Mouse (Mus musculus): Measurements from ENCODE around the gene Serpina3f.
A peak's percentile ranks its signal among the peaks of the same experiment; 100 is the strongest.
"Not testable (repeated sequence)": the region's sequence is repeated elsewhere in the genome, so short reads cannot be mapped to it uniquely, and the experiment has no call there.

The Serpina3f gene

DNA sequence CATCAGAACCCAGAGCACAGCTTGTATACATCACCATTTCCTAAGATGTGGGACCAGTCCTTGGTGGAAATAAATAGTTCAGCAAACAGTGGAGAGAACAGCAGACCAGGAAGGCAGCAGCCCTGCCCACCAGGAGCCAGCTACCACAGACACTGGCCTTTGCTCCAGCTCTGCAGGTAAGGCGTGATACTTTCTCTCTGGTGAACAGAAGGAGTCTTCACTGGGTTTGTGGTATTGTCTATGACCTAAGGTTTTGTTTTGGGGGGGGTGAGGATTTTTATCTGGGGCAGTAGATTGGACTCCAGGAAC lies at the start of gene Serpina3f:
Serpina3f (plus strand) TSS at position 100 of the 309 bp plus-strand sequence.
- no peak for DNase-seq (ENCODE audit: low read depth, low spot score)

GRCm38 (mm10) chr12:104174747-104175146 lies 39.6 kb upstream of the Serpina3f start:
- no peak for DNase-seq (ENCODE audit: low read depth, low spot score)

GRCm38 (mm10) chr12:104175636-104176035 lies 38.7 kb upstream of the Serpina3f start:
- DNase-seq (ENCODE audit: low read depth, low spot score): no peak

DNA sequence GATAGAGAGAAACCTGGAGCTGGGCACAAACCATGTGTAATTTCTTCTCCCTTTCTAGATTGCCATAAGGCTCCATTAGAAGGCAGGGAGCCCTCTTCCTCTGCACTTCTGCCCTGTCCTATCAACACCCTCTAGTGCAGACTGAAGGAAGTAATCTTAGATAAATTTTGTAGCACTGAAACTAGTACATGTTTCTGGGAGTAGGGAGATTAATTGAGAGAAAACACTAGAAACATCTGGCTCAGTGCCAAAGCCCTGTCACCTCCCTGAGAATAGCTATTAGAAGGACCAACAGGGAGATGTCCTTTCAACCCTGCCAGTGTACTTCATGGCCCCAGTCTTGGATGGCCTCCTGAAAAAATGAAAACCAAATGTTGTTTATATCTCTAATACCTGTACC lies 35.8 kb upstream of the Serpina3f start:
- no peak for DNase-seq (ENCODE audit: low read depth, low spot score)

- DNase-seq (ENCODE audit: low read depth, low spot score): no peak
These were observed 35.4 kb upstream of the Serpina3f start for GRCm38 (mm10) chr12:104178987-104179386.

DNA sequence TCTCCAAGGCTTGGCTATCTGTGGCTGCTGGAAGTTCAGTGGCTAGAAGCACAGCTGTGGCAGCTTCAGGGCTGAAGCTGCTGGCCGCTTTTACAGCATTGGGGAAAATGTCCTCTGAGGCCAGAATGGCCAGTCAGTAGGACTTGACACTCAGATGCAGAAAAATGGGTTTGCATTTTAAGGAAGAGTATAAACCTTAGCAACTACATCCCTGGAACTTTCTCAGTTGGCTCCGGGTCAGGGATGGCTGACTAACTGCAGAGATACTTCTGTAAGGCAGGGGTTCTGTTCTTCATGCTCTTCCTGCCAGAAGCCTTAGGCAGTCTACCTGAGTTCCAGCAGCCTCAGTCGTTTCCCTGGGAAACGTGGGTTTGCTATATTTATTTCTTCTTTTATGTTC lies 29.3 kb upstream of the Serpina3f start:
- no peak for DNase-seq (ENCODE audit: low read depth, low spot score)

- DNase-seq (ENCODE audit: low read depth, low spot score): no peak
These were observed 28.2 kb upstream of the Serpina3f start for GRCm38 (mm10) chr12:104186041-104186581.

DNA sequence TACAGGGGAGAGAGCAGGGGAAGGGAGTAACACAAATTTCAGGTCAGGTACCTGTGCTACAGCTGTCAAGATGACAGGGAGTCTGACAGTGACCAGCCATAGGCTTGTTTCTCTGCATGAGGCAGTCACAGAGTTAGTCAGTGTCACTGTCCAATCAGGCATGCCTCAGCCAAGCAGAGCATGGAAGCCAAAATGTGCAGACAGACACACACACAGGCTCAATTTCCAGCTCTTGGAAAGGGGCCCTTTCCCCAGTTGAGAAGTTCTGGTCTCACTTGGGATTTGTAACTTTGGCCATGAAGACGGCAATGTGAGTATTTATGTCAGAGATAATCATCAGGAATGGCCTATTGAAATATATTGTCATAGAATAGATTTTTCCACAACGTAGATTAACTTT lies 25.1 kb upstream of the Serpina3f start:
- no peak for DNase-seq (ENCODE audit: low read depth, low spot score)

- no peak for DNase-seq (ENCODE audit: low read depth, low spot score)
These were observed 23.5 kb upstream of the Serpina3f start for GRCm38 (mm10) chr12:104190852-104191251.

GRCm38 (mm10) chr12:104209149-104209548 lies 5.2 kb upstream of the Serpina3f start:
- no peak for DNase-seq (ENCODE audit: low read depth, low spot score)

- no peak for DNase-seq (ENCODE audit: low read depth, low spot score)
These were observed 4.5 kb upstream of the Serpina3f start for GRCm38 (mm10) chr12:104209802-104210201.

GRCm38 (mm10) chr12:104213689-104214444 lies 477 bp upstream of the Serpina3f start:
- no peak for DNase-seq (ENCODE audit: low read depth, low spot score)

GRCm38 (mm10) chr12:104215249-104215648 lies 905 bp downstream of the Serpina3f start:
- no peak for DNase-seq (ENCODE audit: low read depth, low spot score)

DNA sequence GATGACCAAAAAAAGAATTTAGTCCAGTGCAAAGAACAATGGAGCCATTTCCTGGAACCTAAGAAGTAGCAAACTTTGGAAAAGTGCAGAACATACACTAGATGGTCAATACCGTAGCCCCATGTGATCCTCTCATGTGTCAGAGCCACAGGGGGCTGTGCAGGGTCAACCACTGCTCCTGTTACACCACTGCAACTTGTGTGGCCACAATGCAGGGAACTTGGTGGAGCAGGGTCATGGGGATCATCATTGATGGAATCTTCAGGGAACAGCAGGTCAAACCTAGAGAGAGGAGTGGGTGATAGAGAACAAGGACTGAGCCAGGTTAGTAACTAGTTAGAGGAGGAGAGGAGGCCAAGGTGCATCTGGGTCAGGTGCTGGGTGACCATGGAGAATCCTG lies 7.3 kb downstream of the Serpina3f start:
- no peak for DNase-seq (ENCODE audit: low read depth, low spot score)

GRCm38 (mm10) chr12:104223690-104224089 lies 9.3 kb downstream of the Serpina3f start:
- DNase-seq (ENCODE audit: low read depth, low spot score): no peak

- no peak for DNase-seq (ENCODE audit: low read depth, low spot score)
These were observed 10.4 kb downstream of the Serpina3f start for GRCm38 (mm10) chr12:104224598-104225300.

DNA sequence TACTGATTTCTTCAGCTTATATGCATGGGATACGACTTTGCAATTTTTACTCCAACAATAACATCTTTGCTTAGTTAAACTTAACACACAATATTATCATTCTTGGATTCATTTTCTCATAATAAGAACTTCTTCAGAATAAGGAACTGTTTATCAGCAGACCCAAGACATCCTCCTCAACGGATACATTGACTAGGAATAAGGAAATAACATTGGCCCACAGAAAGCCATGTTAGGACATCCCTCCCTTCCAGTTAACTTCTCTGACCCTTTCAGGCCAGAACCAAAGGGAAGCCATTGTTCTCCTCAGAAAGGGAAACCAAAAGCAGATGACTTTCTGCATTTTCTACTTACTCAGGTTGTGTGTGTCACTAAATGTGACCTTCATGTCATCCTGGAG lies 16.4 kb downstream of the Serpina3f start:
- no peak for DNase-seq (ENCODE audit: low read depth, low spot score)

GRCm38 (mm10) chr12:104235915-104236314 lies 21.6 kb downstream of the Serpina3f start, which contains the start of gene Serpina3g:
TSS of gene Serpina3g (plus strand) at chr12:104236245.
- DNase-seq (ENCODE audit: low read depth, low spot score): no peak

DNA sequence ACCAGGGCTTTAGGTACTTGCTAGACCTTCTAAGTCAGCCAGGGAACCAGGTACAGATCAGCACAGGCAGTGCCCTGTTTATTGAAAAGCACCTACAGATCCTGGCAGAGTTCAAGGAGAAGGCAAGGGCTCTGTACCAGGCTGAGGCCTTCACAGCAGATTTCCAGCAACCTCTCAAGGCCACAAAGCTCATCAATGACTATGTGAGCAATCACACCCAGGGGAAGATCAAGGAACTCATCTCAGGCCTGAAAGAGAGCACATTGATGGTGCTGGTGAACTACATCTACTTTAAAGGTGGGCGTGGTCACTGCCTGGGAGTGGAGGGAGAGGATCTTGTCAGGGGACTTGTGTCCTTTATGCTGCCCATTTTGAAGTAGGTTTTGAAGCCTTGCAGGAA lies 23.7 kb downstream of the Serpina3f start:
- not testable (repeated sequence) for DNase-seq (ENCODE audit: low read depth, low spot score)

DNA sequence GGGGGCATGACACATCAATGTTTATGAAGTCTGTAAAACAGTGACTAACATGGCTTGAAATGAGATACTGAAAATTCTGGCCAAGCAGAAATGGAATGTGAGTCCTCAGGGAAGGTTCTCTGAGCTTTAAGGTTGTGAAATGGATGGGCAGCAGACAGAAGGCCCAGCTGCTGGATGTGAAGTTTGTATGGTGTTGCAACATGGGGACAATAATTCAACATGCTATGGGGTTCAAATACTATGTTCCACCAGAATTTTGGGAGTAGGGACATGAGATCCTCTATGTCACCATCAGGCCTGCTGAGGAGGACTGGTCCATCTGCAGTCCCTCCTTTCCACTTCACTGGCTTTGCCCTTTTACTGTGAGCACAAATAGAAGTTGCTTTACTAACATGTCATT lies 29.0 kb downstream of the Serpina3f start:
- DNase-seq (ENCODE audit: low read depth, low spot score): no peak

DNA sequence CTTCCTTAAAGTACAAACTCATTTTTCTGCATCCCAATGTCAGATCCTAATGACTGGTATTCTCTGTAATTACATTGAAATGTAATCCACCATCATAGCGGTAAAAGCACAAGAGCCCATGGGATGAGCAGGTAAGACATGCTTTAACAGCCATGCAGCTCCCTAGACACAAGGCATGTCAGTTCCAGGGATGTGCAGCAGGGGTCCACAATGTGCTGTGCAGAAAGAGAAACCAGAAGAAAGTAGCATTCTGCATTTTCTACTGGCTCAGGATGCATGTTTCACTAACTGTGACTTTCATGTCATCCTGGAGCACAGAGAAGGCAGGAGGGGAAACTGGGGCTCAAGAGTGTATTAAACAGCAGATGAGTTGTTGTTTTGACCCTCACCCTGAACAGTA lies 30.7 kb downstream of the Serpina3f start:
- no peak for DNase-seq (ENCODE audit: low read depth, low spot score)

GRCm38 (mm10) chr12:104245595-104245994 lies 31.3 kb downstream of the Serpina3f start:
- DNase-seq (ENCODE audit: low read depth, low spot score): no peak

DNA sequence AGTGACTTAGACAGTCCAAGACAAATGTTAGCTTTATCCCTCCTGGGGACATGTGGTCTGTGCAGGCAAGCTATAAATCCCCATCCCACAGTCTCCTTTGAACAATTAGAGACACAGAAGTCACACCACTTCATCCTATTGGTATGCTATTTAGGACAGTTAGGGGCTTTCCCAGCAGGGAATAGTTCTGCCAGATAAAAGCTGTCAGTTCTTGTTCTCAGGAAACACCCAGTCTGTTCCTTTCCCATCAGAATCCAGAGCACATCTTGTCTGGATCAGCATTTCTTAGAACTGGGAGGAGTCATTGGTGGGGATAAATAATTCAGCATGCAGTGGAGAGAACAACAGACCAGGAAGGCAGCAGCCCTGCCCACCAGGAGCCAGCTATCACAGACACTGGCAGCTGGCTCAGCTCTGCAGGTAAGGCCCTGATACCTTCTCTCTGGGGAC lies 33.2 kb downstream of the Serpina3f start:
- peak; percentile 18 for DNase-seq (ENCODE audit: low read depth, low spot score)
